Mouse (Mus musculus) E14TG2a.4 (cell line): Measurements from ENCODE around the gene BC016579.

Experiments
- CTCF ChIP-seq: conservative IDR thresholded peaks from 2 replicates; pipeline ENCODE4 v1.5.1; 2014; ENCODE audit warnings: low read length
- NANOG ChIP-seq: IDR thresholded peaks from 2 replicates; pipeline ENCODE4 v1.6.1; 2014; ENCODE audit warnings: borderline replicate concordance, low read length, mixed read lengths
- POU5F1 ChIP-seq: IDR thresholded peaks from 2 replicates; pipeline ENCODE4 v1.6.1; 2014; ENCODE audit warnings: low read length, borderline replicate concordance

- TF ChIP-seq CTCF, result no peak
- no peak for TF ChIP-seq NANOG
- TF ChIP-seq POU5F1, result no peak
These were observed 8.5 kb upstream of the BC016579 start for GRCm38 (mm10) chr16:45662381-45662780.
